Mouse (Mus musculus) G1E (cell line): ENCODE measurements around the gene Tdp2.

ENCODE experiments used
- CTCF ChIP-seq: IDR thresholded peaks from 2 replicates; pipeline ENCODE4 v1.5.1; 2012; ENCODE audit warnings: low read depth, low read length, inconsistent platforms, mixed read lengths
- TAL1 ChIP-seq: conservative IDR thresholded peaks from 2 replicates; pipeline ENCODE4 v1.6.1; 2012; ENCODE audit warnings: low read depth, low read length, inconsistent platforms, mixed read lengths

DNA sequence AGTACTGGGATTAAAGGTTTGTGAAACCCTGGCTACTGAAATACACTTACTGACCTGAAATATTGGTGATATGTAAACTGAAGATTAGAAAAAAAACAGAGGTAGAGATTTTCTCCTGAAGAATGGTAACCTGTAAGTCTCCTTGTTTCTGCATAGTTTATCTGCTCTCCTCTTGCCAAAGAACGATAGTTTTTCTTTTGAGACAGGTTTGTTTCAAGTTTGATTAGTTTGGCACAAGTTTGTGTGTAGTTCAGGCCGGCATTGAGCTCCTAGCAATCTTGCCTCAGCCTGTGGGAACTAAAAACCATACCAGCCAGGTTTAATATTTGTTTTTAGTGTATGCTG, 1.3 kb downstream of the Tdp2 start:
- TF ChIP-seq CTCF, result no peak
- no peak for TF ChIP-seq TAL1
